Mouse (Mus musculus) megakaryocyte-erythroid progenitor cell, adult 5-6 weeks (primary cell): ENCODE measurements at regions not wholly inside any gene's neighbourhood (a gene's known extent, or its start where the extent isn't known, plus 50 kb on each side); places are given as distances from the start of the nearest gene placed in this dataset.

Experiments
- ATAC-seq: replicated peaks from 2 replicates; pipeline ENCODE4 v1.8.0; 2016; ENCODE audit warnings: mild to moderate bottlenecking, inconsistent platforms; ENCODE audit not compliant: severe bottlenecking, poor library complexity, low FRiP score, low TSS enrichment

GRCm38 (mm10) chr1:144319406-144319805, 70.4 kb upstream of the Rgs1 start:
- no peak for ATAC-seq

- peak; percentile 93 for ATAC-seq
Measured at GRCm38 (mm10) chr1:144318289-144318688, 69.2 kb upstream of the Rgs1 start.

GRCm38 (mm10) chr1:144317560-144317959, 68.5 kb upstream of the Rgs1 start:
- ATAC-seq = no peak

- no peak for ATAC-seq
Measured at GRCm38 (mm10) chr1:144316251-144316650, 67.2 kb upstream of the Rgs1 start.

GRCm38 (mm10) chr1:144314382-144314781, 65.3 kb upstream of the Rgs1 start:
- ATAC-seq = no peak

- ATAC-seq = no peak
Measured at GRCm38 (mm10) chr1:144313318-144313717, 64.3 kb upstream of the Rgs1 start.

- ATAC-seq = no peak
Measured at GRCm38 (mm10) chr1:144309901-144310300, 60.9 kb upstream of the Rgs1 start.

GRCm38 (mm10) chr1:144308313-144308712, 59.3 kb upstream of the Rgs1 start:
- peak; percentile 44 for ATAC-seq

GRCm38 (mm10) chr1:144307854-144308285, 58.8 kb upstream of the Rgs1 start:
- no peak for ATAC-seq

GRCm38 (mm10) chr1:144307017-144307853, 58.2 kb upstream of the Rgs1 start:
- peak; percentile 39; the same call in 1 of the 2 replicates for ATAC-seq

GRCm38 (mm10) chr1:144306284-144306683, 57.2 kb upstream of the Rgs1 start:
- ATAC-seq = no peak

- ATAC-seq = no peak
Measured at GRCm38 (mm10) chr1:144300670-144301069, 51.6 kb upstream of the Rgs1 start.
